Mouse (Mus musculus) B cell, adult 2 months (primary cell): ENCODE data around the gene Sfxn1.

Experiments used
- DNase-seq, 2 experiments: peaks; one replicate each; pipeline ENCODE4 v3.0.0; 2022

Gene Sfxn1

DNA sequence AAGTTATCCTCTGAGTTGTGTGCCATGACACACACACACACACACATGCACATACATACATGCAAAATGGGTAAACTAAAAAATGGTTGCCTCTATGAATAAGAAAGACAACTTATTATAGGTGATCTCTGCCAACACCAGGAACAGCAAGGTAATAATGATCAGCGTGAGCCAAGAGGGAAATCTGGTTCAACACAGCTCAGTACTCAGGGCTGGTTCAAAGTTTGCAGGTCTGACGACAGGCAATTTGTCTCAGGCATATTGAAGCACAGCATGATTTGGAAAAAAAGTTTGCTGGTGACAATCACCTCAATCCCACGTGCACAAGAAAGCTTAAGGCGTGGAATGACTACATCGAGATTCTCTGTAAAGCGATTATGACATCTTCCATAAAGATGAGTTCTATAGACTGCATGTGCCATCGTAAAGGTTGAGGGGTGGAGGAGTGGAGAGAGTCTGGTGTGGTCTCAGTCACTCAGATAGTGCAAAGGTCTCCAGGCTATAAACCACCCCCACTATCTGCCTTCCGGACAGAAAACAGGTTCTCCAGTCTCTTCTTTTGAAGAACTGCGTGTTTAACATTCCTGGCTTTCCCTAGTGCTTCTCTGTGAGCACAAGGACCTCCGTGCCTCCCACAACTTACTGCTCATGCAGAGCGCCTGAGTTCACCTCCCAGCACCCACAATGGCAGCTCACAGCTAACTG lies 6.0 kb downstream of the Sfxn1 start:
- DNase-seq, result no peak

- DNase-seq, result no peak
Measured at GRCm38 (mm10) chr13:54079782-54080759, 8.4 kb downstream of the Sfxn1 start.

DNA sequence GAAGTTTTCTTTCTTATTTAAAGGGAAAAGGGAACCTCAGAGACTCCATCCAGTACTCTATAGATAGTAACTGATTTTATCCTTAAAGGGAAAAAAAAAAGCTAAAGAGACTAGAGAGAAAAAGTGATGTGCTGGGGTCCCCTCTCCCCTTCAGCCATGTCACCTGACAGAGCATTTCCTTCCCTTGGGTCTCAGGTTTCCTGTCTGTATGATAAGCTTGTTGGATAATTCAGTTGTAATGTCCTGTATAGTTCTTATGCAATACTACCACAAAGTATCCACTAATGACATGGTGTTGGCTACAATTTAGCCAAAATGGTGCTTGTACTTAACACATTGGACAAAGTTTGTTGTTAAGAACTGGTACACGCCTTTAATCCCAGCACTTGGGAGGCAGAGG lies 9.1 kb downstream of the Sfxn1 start:
- no peak for DNase-seq

DNA sequence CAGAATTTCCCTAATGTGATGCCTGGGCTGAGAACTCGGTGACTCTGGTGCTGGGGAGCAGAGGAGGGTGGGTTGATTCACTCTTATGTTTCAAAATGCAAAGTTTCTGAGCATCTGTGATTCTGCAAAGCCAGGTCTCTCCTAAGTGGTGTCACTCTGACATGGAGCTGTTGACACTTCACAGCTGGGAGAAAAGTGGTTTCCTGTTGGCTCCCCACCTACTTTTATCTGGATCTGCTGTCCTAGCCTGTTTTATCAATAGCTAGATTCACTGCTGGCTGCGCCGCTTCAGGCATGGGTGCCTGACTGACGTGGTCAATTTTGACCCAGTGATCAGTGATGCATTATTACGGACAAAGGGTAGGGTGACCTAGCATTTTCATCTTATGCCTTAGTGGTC lies 11.3 kb downstream of the Sfxn1 start:
- no peak for DNase-seq

DNA sequence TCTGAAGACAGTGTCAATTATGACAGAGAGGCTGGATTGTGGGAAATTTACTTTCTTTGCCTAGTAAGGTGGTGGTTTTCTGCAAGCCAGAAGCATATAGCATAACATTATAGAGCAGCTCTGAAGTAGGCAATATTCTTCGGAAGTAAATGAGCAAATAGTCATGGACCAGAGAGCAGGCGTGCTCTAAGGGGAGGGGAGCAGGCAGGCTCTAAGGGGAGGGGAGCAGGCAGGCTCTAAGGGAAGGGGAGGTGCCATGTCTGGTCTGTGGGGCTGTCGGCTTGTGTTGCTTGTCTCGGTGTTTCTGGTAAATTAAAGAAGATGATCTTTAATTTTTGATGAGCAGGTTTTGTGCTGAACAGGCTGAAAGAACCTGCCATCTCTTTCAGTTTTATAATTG lies 12.5 kb downstream of the Sfxn1 start:
- DNase-seq, result no peak

GRCm38 (mm10) chr13:54084826-54085225 lies 13.2 kb downstream of the Sfxn1 start:
- DNase-seq, result no peak

- DNase-seq, result no peak
Measured at GRCm38 (mm10) chr13:54085266-54085665, 13.6 kb downstream of the Sfxn1 start.

DNA sequence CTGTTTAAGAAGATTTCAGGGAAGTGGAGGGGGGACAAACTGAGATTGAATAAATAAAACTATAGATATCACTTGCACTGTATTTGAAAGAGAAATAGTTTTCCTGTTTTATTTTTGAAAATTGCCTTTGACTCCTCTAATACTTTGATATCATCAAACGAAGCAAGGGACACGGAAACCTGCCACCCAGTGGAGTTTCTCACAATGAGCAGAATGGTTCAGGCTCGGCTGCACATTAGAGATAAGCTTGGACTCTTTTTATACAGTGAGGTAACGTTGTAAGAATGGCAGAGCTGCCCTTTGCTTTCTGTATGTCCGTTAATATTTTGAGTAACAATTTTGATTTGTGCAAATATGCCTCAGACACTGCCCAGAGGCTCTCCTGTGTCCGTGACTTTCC lies 20.1 kb downstream of the Sfxn1 start:
- no peak for DNase-seq

GRCm38 (mm10) chr13:54094349-54094748 lies 22.7 kb downstream of the Sfxn1 start:
- no peak for DNase-seq

DNA sequence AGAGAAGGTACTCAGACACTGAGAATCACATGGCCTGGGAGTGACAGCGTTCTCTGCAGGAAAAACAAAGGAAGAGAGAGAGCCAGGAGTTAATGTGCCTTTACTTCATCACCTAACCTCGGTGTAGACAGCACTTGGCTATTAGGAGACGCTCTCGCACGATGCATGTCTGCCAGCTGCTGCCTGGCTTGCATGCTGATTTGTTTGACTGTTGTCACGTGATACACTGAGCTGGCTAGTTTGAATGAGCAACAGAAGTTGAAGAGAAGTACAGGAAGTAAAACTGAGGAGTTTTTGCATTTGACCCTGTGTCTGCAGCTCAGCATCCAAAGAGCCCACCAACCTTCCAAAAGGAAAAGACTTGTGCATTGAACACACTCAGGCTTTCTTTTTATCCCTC lies 23.3 kb downstream of the Sfxn1 start:
- DNase-seq, result no peak

DNA sequence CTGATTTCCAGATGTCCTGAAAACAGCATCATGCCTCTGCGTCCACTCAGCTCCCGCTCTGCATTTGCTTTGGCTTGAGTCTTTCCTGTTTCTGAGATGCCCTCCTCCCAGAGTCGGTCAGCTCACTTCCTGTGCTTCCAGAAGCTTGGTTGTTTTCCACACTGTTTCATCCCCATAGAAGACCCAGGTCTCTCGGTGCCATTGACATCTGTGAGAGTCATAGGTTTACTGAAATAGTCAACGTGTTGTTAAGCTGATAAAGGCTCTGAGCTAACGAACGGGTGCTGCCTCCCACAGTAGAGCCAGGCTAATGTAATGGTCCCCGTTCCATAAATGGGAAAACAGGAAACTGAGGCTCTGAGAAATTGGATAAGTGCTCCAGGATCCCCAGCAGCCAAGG lies 24.1 kb downstream of the Sfxn1 start:
- no peak for DNase-seq

GRCm38 (mm10) chr13:54097227-54097626 lies 25.6 kb downstream of the Sfxn1 start:
- DNase-seq, result no peak

- DNase-seq, result no peak
Measured at GRCm38 (mm10) chr13:54097797-54098196, 26.1 kb downstream of the Sfxn1 start.

GRCm38 (mm10) chr13:54101031-54101820 lies 29.6 kb downstream of the Sfxn1 start:
- DNase-seq, result no peak

DNA sequence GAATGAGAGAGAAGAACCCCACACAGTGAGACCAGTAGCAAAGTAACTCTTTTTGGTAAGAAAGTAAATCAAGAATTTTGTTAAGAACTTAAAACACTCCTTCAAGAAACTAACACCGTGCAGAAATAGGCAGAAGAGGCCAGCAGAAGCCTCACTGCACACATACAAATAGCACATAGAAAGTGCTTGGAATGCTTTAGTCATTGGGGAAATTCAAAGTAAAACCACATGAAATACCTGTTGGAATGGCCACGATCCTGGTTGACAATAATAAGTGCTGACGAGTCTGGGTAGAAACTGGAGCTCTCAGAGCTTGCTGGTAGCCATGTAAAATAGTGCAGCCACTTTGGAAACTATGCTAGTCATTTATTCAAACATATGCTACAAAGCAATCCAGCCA lies 30.4 kb downstream of the Sfxn1 start:
- DNase-seq, result no peak

DNA sequence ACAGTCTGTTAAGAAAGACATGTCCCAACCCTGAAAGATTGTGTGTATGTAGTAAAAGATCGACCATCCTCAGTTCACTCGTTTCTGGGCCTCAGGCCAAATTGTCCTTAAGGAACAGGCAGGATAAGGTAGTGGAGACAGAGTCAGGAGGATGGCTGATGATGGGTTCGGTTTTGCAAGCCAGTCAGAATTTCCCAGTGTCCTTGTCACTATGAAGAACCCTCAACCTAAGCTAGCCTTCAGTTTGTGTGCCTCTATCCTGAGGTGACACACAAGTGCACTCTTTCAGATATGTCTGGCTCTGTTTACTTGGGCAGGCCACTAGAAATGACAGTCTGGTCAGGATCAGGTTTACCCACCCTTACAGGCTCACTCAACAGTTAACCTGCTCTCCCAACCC lies 31.6 kb downstream of the Sfxn1 start:
- DNase-seq, result no peak

- no peak for DNase-seq
Measured at GRCm38 (mm10) chr13:54103866-54104265, 32.2 kb downstream of the Sfxn1 start.

DNA sequence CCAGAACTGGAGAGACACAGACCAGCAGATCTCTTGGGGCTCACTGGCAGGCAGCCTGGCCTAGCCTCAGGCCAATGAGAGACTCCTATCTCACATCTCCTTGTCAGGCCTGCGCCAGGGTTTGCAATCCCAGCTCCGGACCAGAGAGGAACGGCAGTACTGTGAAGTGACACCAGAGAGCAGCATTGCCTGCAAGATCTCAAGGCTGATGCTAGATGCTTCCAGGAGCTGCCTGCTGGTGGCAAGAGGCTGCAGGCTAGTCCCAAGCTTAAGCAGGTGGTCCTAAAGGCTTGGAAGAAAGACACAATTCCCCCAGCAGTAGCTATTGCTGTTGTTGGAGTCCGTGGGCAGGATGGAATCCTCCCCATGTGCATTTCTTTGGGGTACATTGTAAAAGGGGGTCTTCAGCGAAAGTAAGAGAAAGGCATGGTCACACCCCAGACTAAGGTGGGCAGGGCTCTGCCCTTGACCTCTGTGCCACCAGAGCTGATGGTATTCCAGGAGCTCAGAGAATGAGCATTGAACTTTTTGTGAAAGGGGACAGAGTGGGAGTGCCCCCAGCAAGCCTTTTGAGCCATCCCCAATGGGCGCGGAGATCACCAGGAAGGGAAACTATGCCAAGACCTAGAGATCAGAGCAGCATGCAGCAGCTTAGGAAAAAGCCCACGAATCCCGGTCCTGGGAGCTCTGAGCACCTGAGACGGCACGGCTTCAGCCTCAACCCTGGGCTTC lies 42.3 kb downstream of the Sfxn1 start:
- DNase-seq, result peak; percentile 73

DNA sequence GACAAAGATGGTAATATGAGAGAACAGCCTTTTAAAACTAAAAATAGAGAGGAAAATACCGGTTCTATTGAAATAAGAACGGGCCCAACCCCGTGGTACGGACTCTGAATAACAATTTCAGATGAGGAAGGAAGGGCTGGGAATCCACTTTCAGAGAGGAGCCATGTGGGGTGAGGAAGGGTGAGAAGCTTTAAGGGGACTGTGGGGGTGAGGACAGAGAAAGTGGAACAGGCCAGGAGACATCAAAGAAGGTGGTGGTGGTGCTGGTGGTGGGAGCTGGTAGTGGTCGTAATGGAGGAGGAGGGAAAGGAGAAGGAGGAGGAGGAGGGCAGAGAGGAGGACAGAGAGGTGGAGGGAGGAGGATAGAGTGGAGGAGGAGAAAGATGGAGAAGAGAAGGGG lies 43.3 kb downstream of the Sfxn1 start:
- no peak for DNase-seq

DNA sequence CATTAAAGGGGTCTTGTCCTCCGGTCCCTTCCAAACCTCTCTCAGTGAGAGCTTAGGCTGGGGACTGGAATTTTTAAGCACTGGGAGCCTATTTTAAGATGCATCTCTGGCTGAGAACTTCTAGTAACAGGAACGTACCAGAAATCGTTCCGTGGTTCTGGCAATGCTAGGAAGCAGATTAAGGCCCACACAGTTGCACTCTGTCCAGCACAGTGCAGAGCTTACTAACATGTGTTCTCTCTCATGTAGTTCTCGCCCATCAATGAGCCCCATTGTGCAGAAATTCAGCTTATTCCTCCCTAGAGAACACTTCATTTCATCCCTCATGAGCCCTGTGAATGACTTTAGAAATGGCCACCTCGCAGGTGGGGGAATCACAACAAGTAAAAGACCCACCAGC lies 44.1 kb downstream of the Sfxn1 start:
- no peak for DNase-seq

GRCm38 (mm10) chr13:54118355-54118754 lies 46.7 kb downstream of the Sfxn1 start:
- DNase-seq, result no peak

- no peak for DNase-seq
Measured at GRCm38 (mm10) chr13:54137756-54138410, 66.2 kb downstream of the Sfxn1 start.
